Mouse (Mus musculus) MEL-GATA-1-ER (cell line): Measurements from ENCODE around the gene Sephs2.
"Not testable (repeated sequence)": the region's sequence is repeated elsewhere in the genome, so short reads cannot be mapped to it uniquely, and the experiment has no call there.

Source experiments
- DNase-seq: peaks from one replicate; pipeline ENCODE4 v3.0.0-alpha.2; 2012; ENCODE audit warnings: low read depth; ENCODE audit errors: extremely low read depth

Gene Sephs2

DNA sequence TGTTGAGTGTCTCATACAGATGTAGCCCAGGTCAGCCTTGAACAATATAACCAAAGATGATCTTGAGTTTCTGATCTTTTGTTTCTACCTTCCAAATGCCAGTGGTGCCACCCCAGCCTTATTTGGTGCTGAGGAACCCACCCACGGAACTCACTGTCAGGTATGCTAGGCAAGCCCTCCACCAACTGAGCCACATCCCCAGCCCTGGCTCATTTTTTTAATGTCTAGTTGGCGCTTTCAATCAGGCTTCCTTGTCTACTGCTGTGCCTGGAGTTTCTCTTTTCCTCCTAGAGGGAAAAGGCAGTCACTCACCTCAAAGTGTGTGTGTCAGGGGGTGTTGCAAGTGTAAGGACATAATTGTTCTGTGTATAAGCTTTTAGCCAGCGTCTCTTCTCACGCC lies 2.8 kb downstream of the Sephs2 start:
- no peak for DNase-seq

DNA sequence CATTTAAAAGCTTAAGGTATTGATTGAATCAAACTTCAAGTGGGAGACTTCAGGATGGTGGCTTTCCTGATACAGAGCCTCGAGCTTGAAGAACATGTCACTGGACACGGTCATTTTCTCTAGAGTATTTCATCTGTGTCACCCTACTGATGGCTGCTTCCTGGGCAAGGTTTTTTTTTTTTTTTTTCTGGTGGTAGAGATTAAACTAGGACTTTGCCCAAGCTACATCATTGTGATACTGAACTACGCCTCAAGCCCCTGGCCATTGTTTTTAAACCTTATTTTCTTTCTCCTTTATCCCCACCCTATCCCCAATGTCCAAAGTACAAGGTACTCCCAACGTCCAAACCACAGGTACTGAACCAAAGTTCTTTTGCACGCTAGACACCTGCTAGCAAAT lies 3.2 kb downstream of the Sephs2 start:
- DNase-seq: no peak

DNA sequence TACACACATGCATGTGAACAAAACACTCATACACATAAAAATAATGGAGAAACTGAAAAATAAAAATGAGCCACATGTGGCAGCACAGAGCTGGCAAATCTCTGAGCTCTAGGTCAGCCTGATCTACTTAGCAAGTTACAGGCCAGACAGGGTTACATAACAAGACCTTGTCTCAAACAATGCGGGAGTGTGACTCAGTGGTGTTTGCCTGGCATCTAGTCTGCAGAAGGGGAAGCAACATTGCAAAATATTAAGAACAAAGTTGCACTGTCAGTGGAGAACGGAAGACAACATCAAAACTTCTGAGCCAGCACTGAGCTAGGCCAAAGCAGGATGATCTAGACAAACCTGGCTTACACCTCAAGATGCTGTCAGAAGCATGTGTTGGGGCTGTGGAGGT lies 3.6 kb downstream of the Sephs2 start:
- no peak for DNase-seq

- no peak for DNase-seq
These were observed 10.3 kb downstream of the Sephs2 start for GRCm38 (mm10) chr7:127263526-127263925.

DNA sequence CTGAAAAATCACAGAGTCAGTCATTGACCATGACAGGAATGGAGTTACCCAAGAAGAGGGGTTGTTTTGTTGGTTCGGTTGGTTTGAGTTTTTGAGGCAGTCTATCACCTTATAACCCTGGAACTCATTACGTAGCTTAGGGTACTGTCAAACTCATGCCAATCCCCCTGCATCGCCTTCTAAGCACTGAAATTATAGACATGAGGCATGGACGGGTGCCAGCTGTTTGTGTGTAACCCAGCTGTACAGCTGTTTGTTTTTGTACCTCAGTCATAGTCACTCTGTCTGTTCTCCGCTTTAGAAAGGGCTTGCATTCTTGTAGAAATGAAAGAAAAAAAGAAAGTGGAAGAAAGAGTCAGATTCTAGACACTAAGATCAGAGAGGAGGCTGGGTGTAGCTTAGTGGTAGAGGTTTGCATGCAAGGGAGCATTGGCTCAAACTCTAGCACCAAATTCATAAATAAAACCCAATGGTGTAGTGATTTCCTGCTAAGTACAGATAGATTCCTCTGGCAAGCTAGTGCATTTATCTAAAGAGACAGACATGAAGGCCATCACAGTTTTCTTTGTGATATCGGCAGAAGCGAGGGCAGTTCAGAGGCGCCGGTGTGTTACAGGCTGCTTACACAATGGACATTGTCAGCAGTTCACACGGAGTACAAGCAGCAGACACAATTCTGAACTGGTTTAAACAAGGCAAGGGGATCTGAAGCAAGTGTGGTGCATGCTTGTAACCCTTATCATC lies 11.5 kb downstream of the Sephs2 start:
- no peak for DNase-seq

- peak; percentile 99 for DNase-seq
These were observed 13.3 kb downstream of the Sephs2 start, which contains the start of gene Dctpp1 for GRCm38 (mm10) chr7:127260309-127261111. Gene Dctpp1 (minus strand): TSS chr7:127260709.

- DNase-seq: no peak
These were observed 14.5 kb downstream of the Sephs2 start for GRCm38 (mm10) chr7:127259186-127259905.

- DNase-seq: no peak
These were observed 17.3 kb downstream of the Sephs2 start for GRCm38 (mm10) chr7:127256518-127256917.

- DNase-seq: no peak
These were observed 17.9 kb downstream of the Sephs2 start for GRCm38 (mm10) chr7:127255965-127256364.

DNA sequence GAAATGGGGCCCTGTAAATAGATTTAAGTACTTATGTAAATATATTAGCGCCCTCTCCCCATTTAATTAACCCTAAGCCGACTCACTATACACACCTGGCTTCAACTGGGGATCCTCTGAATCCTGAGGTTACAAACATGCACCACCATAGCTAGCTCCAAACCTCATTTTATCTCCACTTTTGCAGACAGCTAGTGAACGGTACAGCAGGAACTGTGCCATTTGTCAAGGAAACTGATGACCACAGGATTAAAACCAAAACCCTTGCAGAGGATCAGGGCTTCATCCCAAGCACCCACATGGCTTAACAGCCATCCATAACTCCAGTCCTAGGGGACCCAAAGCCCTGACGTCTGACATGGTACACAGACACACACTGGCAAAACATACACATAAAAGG lies 18.8 kb downstream of the Sephs2 start:
- no peak for DNase-seq

DNA sequence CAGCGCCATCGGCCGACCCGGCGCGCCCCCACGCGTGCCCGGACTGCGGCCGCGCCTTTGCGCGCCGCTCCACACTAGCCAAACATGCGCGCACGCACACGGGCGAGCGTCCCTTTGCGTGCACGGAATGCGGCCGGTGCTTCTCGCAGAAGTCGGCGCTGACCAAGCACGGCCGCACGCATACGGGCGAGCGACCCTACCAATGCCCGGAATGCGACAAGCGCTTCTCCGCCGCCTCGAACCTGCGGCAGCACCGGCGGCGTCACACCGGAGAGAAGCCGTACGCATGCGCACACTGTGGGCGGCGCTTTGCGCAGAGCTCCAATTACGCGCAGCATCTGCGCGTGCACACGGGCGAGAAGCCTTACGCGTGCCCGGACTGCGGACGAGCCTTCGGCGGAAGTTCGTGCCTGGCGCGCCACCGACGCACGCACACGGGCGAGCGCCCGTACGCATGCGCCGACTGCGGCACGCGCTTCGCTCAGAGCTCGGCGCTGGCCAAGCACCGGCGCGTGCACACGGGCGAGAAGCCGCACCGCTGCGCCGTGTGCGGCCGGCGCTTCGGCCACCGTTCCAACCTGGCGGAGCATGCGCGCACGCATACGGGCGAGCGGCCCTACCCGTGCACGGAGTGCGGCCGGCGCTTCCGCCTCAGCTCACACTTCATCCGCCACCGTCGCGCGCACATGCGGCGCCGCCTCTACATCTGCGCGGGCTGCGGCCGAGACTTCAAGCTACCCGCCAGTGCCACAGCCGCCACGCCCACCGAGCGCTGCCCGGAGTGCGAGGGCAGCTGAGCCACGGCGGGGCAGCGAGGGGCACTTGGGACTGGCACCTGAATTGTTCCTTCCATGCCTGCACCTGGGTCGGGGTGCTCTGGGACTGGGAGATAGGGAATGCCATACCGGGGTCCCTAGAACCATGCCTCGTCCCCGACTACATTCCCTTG lies 19.8 kb downstream of the Sephs2 start:
- DNase-seq: no peak

DNA sequence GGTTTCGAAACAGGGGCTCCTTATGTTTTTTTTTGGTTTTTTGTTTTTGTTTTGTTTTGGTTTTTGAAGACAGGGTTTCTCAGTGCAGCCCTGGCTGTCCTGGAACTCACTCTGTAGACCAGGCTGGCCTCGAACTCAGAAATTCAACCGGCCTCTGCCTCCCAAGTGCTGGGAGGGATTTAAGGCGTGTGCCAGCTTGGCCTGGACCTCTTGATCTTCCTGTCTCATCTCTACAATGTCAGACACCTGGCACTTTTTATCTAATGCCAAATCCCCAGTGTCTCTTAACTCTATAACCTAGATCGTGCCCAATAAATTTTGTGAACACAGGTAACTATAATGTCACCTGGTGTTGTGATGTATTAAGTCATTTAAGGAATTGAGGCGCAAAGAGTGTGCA lies 20.5 kb downstream of the Sephs2 start:
- no peak for DNase-seq

- DNase-seq: no peak
These were observed 21.4 kb downstream of the Sephs2 start for GRCm38 (mm10) chr7:127252414-127252813.

- not testable (repeated sequence) for DNase-seq
These were observed 23.3 kb downstream of the Sephs2 start for GRCm38 (mm10) chr7:127250511-127250910.

- DNase-seq: no peak
These were observed 29.0 kb downstream of the Sephs2 start for GRCm38 (mm10) chr7:127244658-127245510.

DNA sequence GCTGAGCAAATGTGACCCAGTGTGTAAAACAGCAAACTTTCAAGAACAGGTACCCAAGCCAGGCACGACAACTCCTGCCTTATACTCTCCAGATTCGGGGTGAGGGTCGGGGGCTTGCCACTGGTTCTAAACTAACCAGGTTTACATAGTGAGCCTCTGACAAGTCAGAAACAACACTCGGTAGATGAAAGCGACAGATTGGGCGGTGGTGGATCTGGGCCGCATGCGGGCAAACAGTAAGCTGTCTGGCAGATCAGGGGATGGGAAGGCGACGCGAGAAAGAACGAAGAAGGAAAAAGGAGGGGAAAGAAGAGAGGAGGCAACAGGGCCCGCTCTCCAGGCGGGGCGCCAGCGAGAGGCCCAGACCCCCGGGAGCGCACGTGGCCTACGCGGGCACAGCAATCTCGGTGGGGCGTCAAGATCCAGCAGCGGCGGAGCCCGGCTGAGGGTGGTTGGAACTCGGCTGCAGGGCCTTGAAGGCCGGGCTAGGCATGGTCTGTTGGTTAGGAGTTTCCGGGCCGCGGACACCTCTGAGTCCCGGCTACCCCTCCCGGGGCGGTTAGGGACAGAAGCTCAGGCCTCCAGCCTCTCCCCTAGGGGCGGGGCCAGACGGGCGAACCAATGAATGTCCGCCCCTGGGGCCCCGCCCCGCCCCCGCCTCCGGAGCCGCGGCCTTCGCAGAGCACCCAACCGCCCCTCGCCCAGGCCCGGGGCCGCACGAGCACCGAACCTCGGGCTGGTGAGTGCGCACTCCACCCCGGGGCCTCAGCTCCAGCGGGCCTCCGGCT lies 29.8 kb downstream of the Sephs2 start, which contains the start of gene Zfp771:
Gene Zfp771, plus strand, starts transcription at position 405 of the 788 bp plus-strand sequence.
- peak; percentile 79 for DNase-seq

- DNase-seq: no peak
These were observed 30.4 kb downstream of the Sephs2 start for GRCm38 (mm10) chr7:127243361-127243867.

DNA sequence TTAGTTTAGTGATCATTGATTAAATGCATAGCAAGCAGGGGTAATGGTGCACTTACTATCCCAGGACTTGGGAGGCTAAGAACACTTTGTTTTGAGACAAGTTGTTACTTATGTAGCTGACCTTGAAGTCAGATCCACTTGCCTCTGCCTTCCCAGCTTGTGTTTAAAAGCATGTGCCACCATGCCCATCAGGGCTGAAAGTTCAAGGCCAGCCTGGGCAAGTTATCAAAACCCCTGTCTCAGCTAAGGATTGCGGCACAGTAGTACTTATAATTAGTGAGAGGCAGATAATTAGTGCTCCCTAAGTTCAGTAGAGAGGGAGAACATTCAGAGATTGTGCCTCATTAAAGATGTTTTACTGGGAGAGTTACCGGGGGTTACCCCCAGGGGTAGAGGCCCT lies 39.1 kb downstream of the Sephs2 start:
- DNase-seq: no peak

- DNase-seq: peak; percentile 47
These were observed 40.1 kb downstream of the Sephs2 start for GRCm38 (mm10) chr7:127233765-127234164.
